Mouse (Mus musculus) liver, postnatal 0 days (tissue): ENCODE measurements around the gene Aph1a.

Source experiments
- CTCF ChIP-seq: sonication (generic); IDR thresholded peaks from 2 replicates; pipeline ENCODE4 v1.5.1; 2016; ENCODE audit warnings: antibody characterized with exemption, low read depth
- EP300 ChIP-seq: IDR thresholded peaks from 2 replicates; pipeline ENCODE4 v1.6.1; 2016; ENCODE audit warnings: antibody characterized with exemption, low read depth, mild to moderate bottlenecking

GRCm38 (mm10) chr3:95893126-95893525 lies 643 bp upstream of the Aph1a start:
- no peak for TF ChIP-seq CTCF
- no peak for TF ChIP-seq EP300
